Mouse (Mus musculus): ENCODE data around the gene Lgi4. TPM values are rescaled to one million over a fixed set of nuclear protein-coding genes. Genes with fewer than 3 reads are reported as not detected.

Gene Lgi4
- total RNA-seq, 2 experiments from 2014 or later, result 3.0 to 8.1 TPM

DNA sequence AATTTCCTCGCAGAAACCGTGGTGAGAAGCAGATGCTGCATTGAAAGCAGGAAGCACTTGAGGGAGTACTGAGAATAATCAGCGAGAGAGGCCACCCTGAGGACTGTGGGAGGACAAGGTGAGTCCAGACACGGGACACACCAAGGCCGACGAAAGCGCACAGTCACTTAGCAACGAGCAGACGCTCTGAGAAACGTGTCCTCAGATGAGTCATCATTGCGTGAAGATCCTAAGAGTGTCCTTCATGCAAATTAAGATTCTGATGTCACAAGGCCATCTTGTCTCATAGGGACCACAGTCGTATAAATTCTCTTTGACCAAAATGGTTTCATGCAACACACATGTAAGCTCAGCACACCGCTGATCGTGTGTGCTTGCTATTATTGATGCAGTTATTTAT is 41.6 kb downstream of the Lgi4 start:
- no peak for DNase-seq (ENCODE audit: low spot score in 2 of 2)

GRCm38 (mm10) chr7:31105061-31105768 is 46.1 kb downstream of the Lgi4 start:
- DNase-seq (ENCODE audit: low spot score in 2 of 2), result peak; percentile 70 to 83

GRCm38 (mm10) chr7:31106166-31106565 is 47.0 kb downstream of the Lgi4 start:
- DNase-seq (ENCODE audit: low spot score in 2 of 2), result no peak

DNA sequence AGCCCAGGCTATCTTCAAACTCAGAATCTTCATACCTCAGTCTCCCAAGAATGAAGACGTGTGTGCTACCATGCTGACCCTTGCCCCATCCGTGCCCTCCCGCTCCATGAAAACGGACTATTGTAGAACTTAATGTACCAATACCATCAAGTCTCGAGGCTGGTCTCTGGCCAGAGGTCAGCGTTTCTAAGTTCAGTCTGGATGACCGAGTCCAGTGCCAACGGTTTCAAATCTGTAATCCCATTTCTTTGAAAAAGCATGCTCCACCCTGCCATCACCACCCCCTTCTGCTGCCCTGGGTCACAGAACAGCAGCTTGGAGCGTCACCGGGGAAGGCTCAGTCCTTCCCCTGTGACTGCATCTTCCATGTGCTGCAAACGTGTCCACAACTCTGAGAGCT is 48.6 kb downstream of the Lgi4 start:
- DNase-seq (ENCODE audit: low spot score in 2 of 2), result no peak

GRCm38 (mm10) chr7:31109091-31109490 is 49.9 kb downstream of the Lgi4 start:
- DNase-seq (ENCODE audit: low spot score in 2 of 2), result no peak

DNA sequence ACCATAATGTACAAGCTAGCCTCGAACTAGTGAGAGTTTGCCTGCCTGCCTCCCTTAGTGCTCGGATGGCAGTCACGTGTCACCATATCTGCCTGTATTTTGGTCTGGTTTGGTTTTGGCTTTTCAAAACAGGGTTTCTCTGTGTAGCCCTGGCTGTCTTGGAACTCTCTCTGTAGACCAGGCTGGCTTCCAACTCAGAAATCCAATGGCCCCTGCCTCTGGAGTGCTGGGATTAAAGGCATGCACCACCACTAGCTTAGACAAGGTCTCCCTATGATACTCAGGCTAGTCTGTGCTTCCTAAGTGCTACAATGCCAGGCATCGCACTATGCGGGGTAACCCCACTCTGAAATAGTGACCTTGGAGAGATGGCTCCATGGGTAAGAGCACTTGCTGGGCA is 50.7 kb downstream of the Lgi4 start:
- no peak for DNase-seq (ENCODE audit: low spot score in 2 of 2)

DNA sequence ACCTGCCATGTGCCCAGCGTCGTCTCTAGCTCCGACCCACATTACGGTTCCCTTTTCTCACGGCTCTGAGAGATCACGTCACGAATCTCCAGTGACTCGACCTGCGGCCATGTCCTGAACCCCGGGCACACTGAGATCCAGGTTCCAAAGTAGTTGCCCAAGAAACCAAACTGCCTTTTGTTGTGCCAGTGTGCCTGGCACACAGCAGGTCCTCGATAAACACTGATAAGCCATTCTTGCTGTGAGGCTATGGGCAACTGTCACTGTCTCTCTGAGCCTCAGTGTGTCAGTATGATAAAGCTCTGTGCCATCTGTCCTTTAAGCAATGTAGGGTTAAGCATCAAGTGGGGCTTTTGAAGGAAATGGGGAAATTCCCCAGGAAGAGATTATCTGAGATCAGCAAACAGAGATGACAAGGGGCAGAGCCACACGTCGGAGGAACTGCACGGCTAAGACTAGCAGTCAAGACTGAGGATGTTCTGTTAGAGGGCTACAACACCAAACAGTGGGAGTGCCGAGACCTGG is 51.8 kb downstream of the Lgi4 start:
- no peak for DNase-seq (ENCODE audit: low spot score in 2 of 2)

DNA sequence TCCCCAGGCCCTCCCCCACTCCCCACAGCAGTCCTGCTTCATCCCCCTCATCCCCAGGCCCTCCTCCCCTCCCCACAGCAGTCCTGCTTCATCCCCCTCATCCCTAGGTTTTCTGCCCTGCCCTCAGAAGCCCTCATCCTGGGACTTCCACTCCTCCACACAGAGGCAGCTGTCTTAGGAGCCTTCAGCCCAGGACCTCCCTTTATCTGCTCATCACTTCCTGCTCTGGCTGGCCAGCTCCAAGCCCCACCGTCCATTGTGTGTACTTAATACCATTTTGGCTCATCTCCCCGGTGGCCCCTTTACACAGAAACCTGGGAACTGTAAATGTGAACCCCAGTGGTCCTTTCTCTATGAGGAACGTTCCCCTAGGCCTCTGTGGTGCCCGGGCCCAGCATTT is 52.9 kb downstream of the Lgi4 start:
- DNase-seq (ENCODE audit: low spot score in 2 of 2), result no peak

DNA sequence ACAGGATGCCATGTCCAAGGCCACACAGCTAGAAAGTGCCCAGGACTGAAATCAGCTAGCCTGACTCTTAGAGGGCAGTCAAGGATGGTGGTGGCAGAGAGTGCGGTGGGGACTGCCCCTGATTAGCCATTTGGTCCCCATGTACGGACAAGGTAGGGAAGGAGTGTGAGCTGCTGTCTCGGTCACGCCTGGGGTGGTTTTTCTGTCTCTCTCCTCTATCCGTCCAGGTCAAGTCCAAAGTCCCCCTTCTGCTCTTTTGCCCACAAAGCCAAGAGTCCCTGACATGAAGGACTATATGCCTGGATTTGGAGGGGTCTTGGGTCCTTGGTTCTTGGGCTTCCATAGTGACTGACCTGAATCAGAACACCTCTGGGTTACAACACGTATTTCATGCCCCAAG is 54.7 kb downstream of the Lgi4 start:
- no peak for DNase-seq (ENCODE audit: low spot score in 2 of 2)

GRCm38 (mm10) chr7:31114646-31115045 is 55.5 kb downstream of the Lgi4 start:
- no peak for DNase-seq (ENCODE audit: low spot score in 2 of 2)

DNA sequence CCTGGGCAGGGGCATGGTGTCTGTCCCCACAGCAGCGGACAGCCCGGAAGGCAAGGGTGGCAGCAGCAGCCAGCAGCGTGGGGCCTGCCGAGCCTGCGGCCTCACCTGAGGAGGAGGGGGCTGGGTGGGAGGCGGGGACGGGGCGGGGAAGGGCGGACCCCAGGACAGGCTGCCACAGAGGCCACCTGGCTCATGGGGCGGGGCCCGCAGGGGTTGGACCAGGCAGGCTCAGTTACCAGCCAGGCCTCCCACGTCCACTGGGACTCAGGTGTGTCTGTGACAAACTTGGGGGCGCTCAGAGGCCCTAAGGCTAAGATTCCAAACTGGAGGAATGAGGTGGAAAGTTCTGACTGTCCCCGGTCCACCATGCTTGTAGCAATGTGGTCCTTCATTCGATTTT is 56.0 kb downstream of the Lgi4 start, which contains the start of gene Hpn:
Gene Hpn, minus strand, starts transcription at position 109 of the 400 bp plus-strand sequence.
- no peak for DNase-seq (ENCODE audit: low spot score in 2 of 2)

DNA sequence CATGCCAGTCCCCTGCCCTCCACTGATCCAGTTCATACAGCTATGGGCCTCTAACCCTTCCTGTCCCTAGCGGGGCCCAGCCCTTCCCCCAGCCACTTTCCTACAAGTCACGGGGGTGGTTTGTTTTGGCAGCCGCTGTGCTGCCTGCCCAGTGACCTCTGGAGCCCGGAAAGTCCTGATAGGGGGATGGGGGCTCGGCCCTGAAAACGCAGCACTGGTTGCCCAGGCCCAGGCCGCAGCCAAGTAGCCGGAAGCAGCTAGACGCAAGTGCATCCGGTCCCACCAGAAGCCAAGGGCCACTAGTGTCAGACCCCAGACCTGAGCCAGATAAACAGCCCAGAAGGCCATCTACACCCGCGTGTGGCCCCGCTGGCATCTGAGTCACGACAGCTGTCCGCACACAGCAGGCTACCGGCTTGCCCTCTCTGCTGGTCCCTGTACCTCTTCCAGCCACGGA is 56.5 kb downstream of the Lgi4 start:
- DNase-seq (ENCODE audit: low spot score in 2 of 2), result no peak

DNA sequence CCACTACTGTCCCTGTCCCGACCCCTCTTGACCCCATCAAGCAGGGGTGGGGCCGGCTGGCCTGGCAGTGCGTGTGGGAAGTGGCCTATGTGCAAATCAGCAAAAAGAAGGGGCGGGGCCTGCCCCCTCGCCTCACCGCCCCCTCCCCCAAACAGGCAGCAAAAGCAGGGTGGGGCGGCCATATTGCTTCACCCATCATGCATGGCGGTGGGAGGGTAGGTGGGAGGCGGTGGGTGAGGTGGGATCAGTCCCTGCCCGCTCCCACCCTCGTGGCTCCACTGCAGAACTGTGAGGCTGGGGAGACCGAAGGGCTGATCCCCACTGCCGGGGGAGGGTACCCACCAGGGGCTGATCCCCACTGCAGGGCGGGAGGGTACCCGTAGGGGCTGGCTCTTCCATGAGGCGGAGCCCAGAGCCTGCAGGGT is 57.6 kb downstream of the Lgi4 start:
- no peak for DNase-seq (ENCODE audit: low spot score in 2 of 2)

GRCm38 (mm10) chr7:31117465-31117864 is 58.3 kb downstream of the Lgi4 start:
- no peak for DNase-seq (ENCODE audit: low spot score in 2 of 2)

GRCm38 (mm10) chr7:31118486-31118885 is 59.3 kb downstream of the Lgi4 start:
- DNase-seq (ENCODE audit: low spot score in 2 of 2), result no peak

DNA sequence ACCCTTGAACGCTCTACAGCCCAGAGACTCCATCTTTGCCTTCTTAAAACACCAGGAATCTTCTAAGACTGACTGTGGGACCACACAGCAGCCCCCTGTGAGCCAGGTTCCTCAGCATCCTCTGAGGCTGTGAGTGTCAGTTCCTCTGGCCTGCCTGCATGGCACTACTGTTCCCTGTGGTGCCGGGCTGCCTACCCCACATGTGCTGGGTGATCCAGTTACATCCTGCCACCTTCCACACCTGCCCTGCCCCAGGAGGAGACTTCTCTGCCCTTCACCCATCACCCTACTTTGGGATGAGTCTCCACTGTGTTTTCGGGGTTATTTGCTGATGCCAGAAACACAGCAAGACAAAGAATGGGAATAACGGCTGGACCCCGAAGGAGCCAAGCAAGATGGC is 60.4 kb downstream of the Lgi4 start:
- DNase-seq (ENCODE audit: low spot score in 2 of 2), result no peak

Small RNA genes within 50 kb of the gene (microRNA-seq; reads per million reads assigned to microRNA genes)
- gene Mir7050 (ENCODE audit: borderline number of aligned reads in 2 of 2), result 0 reads per million in 2 experiments

Other genes starting within 250 kb of the Lgi4 start
- gene Ffar2, start 235.6 kb upstream of the Lgi4 start, total RNA-seq (2021), result 10 to 100 TPM in 1 of 2 experiments, 1 to 10 TPM in 1; 1.6 to 10.5 TPM
- under 1 TPM; 0.23 to 0.26 TPM for gene Ffar3, start 203.2 kb upstream of the Lgi4 start, total RNA-seq (2021)
- gene Ffar1, start 197.8 kb upstream of the Lgi4 start, total RNA-seq (2021), result not detected
- under 1 TPM; 0.70 TPM for gene Cd22, start 179.0 kb upstream of the Lgi4 start, total RNA-seq (2021)
- under 1 TPM; 0.38 to 0.40 TPM for gene Mag, start 144.5 kb upstream of the Lgi4 start, total RNA-seq (2021)
- gene Hamp2, start 134.7 kb upstream of the Lgi4 start, total RNA-seq (2021), result 1 to 10 TPM in 1 of 2 experiments, not detected in 1; 3.4 TPM
- 1 to 10 TPM in 1 of 2 experiments, not detected in 1; 4.3 TPM for gene Hamp, start 115.3 kb upstream of the Lgi4 start, total RNA-seq (2021)
- 100 to 1,000 TPM; 104 to 122 TPM for gene Usf2, start 102.5 kb upstream of the Lgi4 start, total RNA-seq (2021)
- 10 to 100 TPM in 1 of 2 experiments, 1 to 10 TPM in 1; 6.8 to 19.1 TPM for gene Lsr, start 85.9 kb upstream of the Lgi4 start, total RNA-seq (2021)
- gene Fam187b, start 85.6 kb upstream of the Lgi4 start, total RNA-seq (2021), result under 1 TPM; 0.61 to 0.66 TPM
- gene Fxyd5, start 16.9 kb upstream of the Lgi4 start, total RNA-seq (2021), result 10 to 100 TPM; 45.1 to 82.7 TPM
- 1 to 10 TPM; 1.9 to 2.3 TPM for gene Fxyd7, start 7.9 kb upstream of the Lgi4 start, total RNA-seq (2021)
- 100 to 1,000 TPM; 193 to 280 TPM for gene Fxyd1, start 2.1 kb upstream of the Lgi4 start, total RNA-seq (2021)
- gene Fxyd3, start 17.4 kb downstream of the Lgi4 start, total RNA-seq (2021), result 1 to 10 TPM; 1.4 to 4.4 TPM
- gene Hpn, start 55.9 kb downstream of the Lgi4 start, total RNA-seq (2021), result 1 to 10 TPM; 1.2 to 1.4 TPM
- 10 to 100 TPM; 13.5 to 24.9 TPM for gene Scn1b, start 67.7 kb downstream of the Lgi4 start, total RNA-seq (2021)
- gene Gramd1a, start 96.6 kb downstream of the Lgi4 start, total RNA-seq (2021), result 10 to 100 TPM; 41.9 to 51.7 TPM
- gene Scgb2b2, start 231.2 kb downstream of the Lgi4 start, total RNA-seq (2021), result not detected
- gene Scgb1b2, start 232.5 kb downstream of the Lgi4 start, total RNA-seq (2021), result not detected